Mouse (Mus musculus): ENCODE results near the gene Efcab2. TPM values are rescaled to one million over a fixed set of nuclear protein-coding genes. Genes with fewer than 3 reads are reported as not detected.

Gene Efcab2
- polyA plus RNA-seq, 1 experiment = 4.1 TPM

- no peak overlapping the region for H3K27ac ChIP-seq (ENCODE audit: insufficient read depth, low read depth, low read length)
- no peak overlapping the region for H3K4me3 ChIP-seq (ENCODE audit: insufficient read depth, low read length)
- no peaks in the 10 kb centered on the region for H3K4me1 ChIP-seq (ENCODE audit: control insufficient read depth, insufficient read depth, low read length)
- TF ChIP-seq CTCF (IDR thresholded peaks at IDR 0.05; ENCODE audit: low read depth, low read length) (no peak), POLR2A (IDR thresholded peaks at IDR 0.05; ENCODE audit: borderline replicate concordance, low read depth, low read length) (no peak)
Observed at GRCm38 (mm10) chr1:178431619-178432444, 25.9 kb downstream of the Efcab2 start.

DNA sequence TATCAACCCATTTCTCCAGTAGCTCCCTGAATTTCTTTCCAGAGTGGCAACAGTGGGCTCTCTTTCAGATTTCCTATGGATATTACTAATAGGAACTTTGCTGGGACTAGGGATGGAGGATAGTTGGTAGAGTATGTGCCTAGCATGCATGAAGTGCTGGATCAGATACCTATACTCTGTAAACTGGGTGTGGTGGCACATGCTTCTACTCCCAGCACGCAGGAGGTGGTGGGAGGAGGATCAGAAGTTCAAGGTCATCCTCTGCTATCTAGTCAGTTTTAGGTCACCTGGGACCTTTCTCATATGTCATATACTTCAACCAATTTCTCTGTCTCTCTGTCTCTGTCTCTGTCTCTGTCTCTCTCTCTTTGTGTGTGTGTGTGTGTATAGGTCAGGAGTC is 27.7 kb downstream of the Efcab2 start:
- TF ChIP-seq CTCF (IDR thresholded peaks at IDR 0.05; ENCODE audit: low read depth, low read length) = no peak
- no peak for TF ChIP-seq POLR2A (IDR thresholded peaks at IDR 0.05; ENCODE audit: borderline replicate concordance, low read depth, low read length)
- no peak overlapping the region for H3K27ac ChIP-seq (ENCODE audit: insufficient read depth, low read depth, low read length)
- no peaks in the 10 kb centered on the region for H3K4me1 ChIP-seq (ENCODE audit: control insufficient read depth, insufficient read depth, low read length)
- H3K4me3 ChIP-seq (ENCODE audit: insufficient read depth, low read length) = no peak overlapping the region

DNA sequence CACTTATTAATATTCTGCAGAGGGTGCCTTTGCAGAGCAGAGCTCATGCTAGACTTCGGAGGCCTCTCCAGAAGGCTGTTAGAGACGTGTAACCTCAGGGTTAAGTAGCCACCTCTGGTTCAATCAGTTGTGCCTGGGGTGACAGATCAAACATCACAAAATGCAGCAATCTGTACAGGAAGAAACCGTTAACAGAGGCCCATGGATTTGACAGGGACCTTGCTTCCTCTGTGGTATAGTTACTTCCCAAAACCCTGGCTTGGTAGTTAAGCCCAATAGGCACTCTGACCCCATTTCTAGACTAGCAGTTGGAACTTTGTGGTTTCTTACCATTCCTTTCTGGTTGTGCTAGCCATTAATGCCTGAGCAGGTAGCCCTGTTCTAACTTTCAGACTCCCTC is 38.5 kb downstream of the Efcab2 start:
- H3K27ac ChIP-seq (ENCODE audit: insufficient read depth, low read depth, low read length) = 0 out of 2 replicates have a peak overlapping the region, but pooled peaks have one; percentile 1
- H3K4me1 ChIP-seq (ENCODE audit: control insufficient read depth, insufficient read depth, low read length) = peaks cover 14% of the 10 kb centered on the region
- TF ChIP-seq CTCF (IDR thresholded peaks at IDR 0.05; ENCODE audit: low read depth, low read length) (no peak), POLR2A (IDR thresholded peaks at IDR 0.05; ENCODE audit: borderline replicate concordance, low read depth, low read length) (no peak)
- H3K4me3 ChIP-seq (ENCODE audit: insufficient read depth, low read length) = no peak overlapping the region

DNA sequence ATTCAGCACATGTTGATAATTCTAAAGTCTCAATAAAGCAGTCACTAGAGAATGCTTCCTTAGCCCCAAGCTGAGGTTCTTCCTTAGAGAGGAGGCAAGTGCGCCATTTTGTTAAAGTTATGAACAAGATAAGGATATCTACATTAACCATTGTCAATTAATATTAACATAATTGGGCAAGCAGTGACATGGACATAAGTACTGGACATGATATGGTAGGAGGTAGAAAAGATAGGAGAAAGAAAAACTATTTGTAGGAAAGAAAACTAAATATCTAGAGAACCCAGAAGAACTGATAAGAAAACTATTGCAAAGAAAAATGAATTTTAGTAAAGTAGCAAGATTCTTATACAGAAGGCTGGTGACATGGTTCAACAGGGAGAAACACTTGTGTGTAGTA is 41.2 kb downstream of the Efcab2 start:
- H3K27ac ChIP-seq (ENCODE audit: insufficient read depth, low read depth, low read length) = no peak overlapping the region
- H3K4me1 ChIP-seq (ENCODE audit: control insufficient read depth, insufficient read depth, low read length) = peaks cover 14% of the 10 kb centered on the region
- TF ChIP-seq CTCF (IDR thresholded peaks at IDR 0.05; ENCODE audit: low read depth, low read length) (no peak), POLR2A (IDR thresholded peaks at IDR 0.05; ENCODE audit: borderline replicate concordance, low read depth, low read length) (no peak)
- H3K4me3 ChIP-seq (ENCODE audit: insufficient read depth, low read length) = no peak overlapping the region

- Histone ChIP-seq H3K27ac (ENCODE audit: insufficient read depth, low read depth, low read length) (no peak overlapping the region), H3K4me3 (ENCODE audit: insufficient read depth, low read length) (no peak overlapping the region), H3K4me1 (ENCODE audit: control insufficient read depth, insufficient read depth, low read length) (peaks cover 14% of the 10 kb centered on the region)
- TF ChIP-seq CTCF (IDR thresholded peaks at IDR 0.05; ENCODE audit: low read depth, low read length) (no peak), POLR2A (IDR thresholded peaks at IDR 0.05; ENCODE audit: borderline replicate concordance, low read depth, low read length) (no peak)
Observed at GRCm38 (mm10) chr1:178448271-178448744, 42.4 kb downstream of the Efcab2 start.

DNA sequence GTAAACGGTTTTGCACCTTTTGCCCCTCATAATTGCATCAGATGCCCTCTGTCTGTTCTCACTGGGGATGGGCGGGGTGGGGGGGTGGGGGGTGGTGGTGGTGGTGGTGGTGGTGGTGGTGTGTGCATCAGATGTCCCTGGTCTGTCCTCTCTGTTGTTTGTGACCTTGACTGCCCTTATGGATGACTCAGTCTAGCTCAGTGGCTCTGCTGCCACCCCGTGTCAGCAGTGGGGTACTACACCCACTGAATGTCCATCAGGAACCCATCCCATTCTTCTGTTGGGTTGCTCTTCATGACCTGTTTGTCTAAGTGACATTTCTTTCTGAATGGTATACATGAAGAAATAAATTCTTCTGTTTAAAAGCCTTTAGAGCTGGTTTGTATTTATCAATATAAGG is 43.3 kb downstream of the Efcab2 start:
- TF ChIP-seq CTCF (IDR thresholded peaks at IDR 0.05; ENCODE audit: low read depth, low read length) = peak; percentile 76
- TF ChIP-seq POLR2A (IDR thresholded peaks at IDR 0.05; ENCODE audit: borderline replicate concordance, low read depth, low read length) = no peak
- Histone ChIP-seq H3K4me3 (ENCODE audit: insufficient read depth, low read length) (no peak overlapping the region), H3K4me1 (ENCODE audit: control insufficient read depth, insufficient read depth, low read length) (peaks cover 10% of the 10 kb centered on the region), H3K27ac (ENCODE audit: insufficient read depth, low read depth, low read length) (no peak overlapping the region)

- Histone ChIP-seq H3K27ac (ENCODE audit: insufficient read depth, low read depth, low read length) (no peak overlapping the region), H3K4me3 (ENCODE audit: insufficient read depth, low read length) (no peak overlapping the region), H3K4me1 (ENCODE audit: control insufficient read depth, insufficient read depth, low read length) (peaks cover 3% of the 10 kb centered on the region; the same call in 1 of the 2 replicates)
- no peak for TF ChIP-seq CTCF (IDR thresholded peaks at IDR 0.05; ENCODE audit: low read depth, low read length)
- TF ChIP-seq POLR2A (IDR thresholded peaks at IDR 0.05; ENCODE audit: borderline replicate concordance, low read depth, low read length) = no peak
Observed at GRCm38 (mm10) chr1:178449933-178450332, 44.0 kb downstream of the Efcab2 start.

DNA sequence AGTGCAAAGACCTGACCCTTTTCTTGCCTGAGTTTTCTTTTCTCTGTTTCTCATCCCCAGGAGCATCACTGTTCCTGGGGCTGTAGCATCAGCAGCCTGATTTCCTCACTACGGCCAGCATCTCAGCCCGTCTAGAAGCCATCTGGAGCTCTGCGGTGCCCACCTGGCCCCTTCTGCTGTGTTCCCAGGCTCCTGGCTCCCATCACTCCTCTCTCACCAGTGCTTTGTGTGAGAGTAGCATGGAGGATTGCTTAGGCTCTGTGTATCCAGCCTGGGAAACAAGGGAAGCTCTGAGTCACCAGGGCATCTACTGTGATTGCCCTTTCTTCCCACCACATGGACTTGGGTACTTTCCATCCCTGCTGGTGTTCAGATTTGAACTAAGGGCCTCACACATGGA is 48.2 kb downstream of the Efcab2 start:
- Histone ChIP-seq H3K4me1 (ENCODE audit: control insufficient read depth, insufficient read depth, low read length) (no peaks in the 10 kb centered on the region), H3K27ac (ENCODE audit: insufficient read depth, low read depth, low read length) (no peak overlapping the region), H3K4me3 (ENCODE audit: insufficient read depth, low read length) (no peak overlapping the region)
- TF ChIP-seq CTCF (IDR thresholded peaks at IDR 0.05; ENCODE audit: low read depth, low read length) = no peak
- TF ChIP-seq POLR2A (IDR thresholded peaks at IDR 0.05; ENCODE audit: borderline replicate concordance, low read depth, low read length) = no peak

- Histone ChIP-seq H3K4me1 (ENCODE audit: control insufficient read depth, insufficient read depth, low read length) (no peaks in the 10 kb centered on the region), H3K4me3 (ENCODE audit: insufficient read depth, low read length) (no peak overlapping the region), H3K27ac (ENCODE audit: insufficient read depth, low read depth, low read length) (no peak overlapping the region)
- no peak for TF ChIP-seq CTCF (IDR thresholded peaks at IDR 0.05; ENCODE audit: low read depth, low read length)
- no peak for TF ChIP-seq POLR2A (IDR thresholded peaks at IDR 0.05; ENCODE audit: borderline replicate concordance, low read depth, low read length)
Observed at GRCm38 (mm10) chr1:178455120-178455519, 49.2 kb downstream of the Efcab2 start.

GRCm38 (mm10) chr1:178458029-178458428 is 52.1 kb downstream of the Efcab2 start:
- no peak overlapping the region for H3K27ac ChIP-seq (ENCODE audit: insufficient read depth, low read depth, low read length)
- H3K4me3 ChIP-seq (ENCODE audit: insufficient read depth, low read length) = no peak overlapping the region
- H3K4me1 ChIP-seq (ENCODE audit: control insufficient read depth, insufficient read depth, low read length) = no peaks in the 10 kb centered on the region
- TF ChIP-seq POLR2A (IDR thresholded peaks at IDR 0.05; ENCODE audit: borderline replicate concordance, low read depth, low read length) (no peak), CTCF (IDR thresholded peaks at IDR 0.05; ENCODE audit: low read depth, low read length) (no peak)

Data from bone marrow macrophage, adult 2 months (primary cell).